Mouse (Mus musculus) C2C12 (cell line): ENCODE measurements at regions not wholly inside any gene's neighbourhood (a gene's known extent, or its start where the extent isn't known, plus 50 kb on each side); places are given as distances from the start of the nearest gene placed in this dataset.

Experiments used
- CEBPB ChIP-seq: IDR thresholded peaks from one replicate; pipeline ENCODE4 v1.6.1; 2011; ENCODE audit warnings: low read depth, mild to moderate bottlenecking, control low read depth, moderate library complexity
- CTCF ChIP-seq: IDR thresholded peaks from one replicate; pipeline ENCODE4 v1.5.1; 2011; ENCODE audit not compliant: control insufficient read depth, insufficient read depth, insufficient read length
- MAX ChIP-seq: IDR thresholded peaks from one replicate; pipeline ENCODE4 v1.6.1; 2011; ENCODE audit warnings: mild to moderate bottlenecking, control low read depth
- USF1 ChIP-seq: IDR thresholded peaks from one replicate; pipeline ENCODE4 v1.6.1; 2011; ENCODE audit warnings: low read depth, mild to moderate bottlenecking, control low read depth, moderate library complexity

- TF ChIP-seq CTCF (no peak), CEBPB (no peak), MAX (no peak), USF1 (no peak)
These were observed 1389.7 kb upstream of the 1700008P02Rik start for GRCm38 (mm10) chr3:8009966-8010365.
